Mouse (Mus musculus) neutrophil, adult 5-6 weeks (primary cell): Measurements from ENCODE around the gene Snrnp40. TPM values are rescaled to one million over a fixed set of nuclear protein-coding genes. Genes with fewer than 3 reads are reported as not detected.

Experiments used
- ATAC-seq: fragments of 151-379, 151-347 bp; 2 replicates; pipeline ENCODE4 v1.8.0; 2017; ENCODE audit warnings: mild to moderate bottlenecking, moderate TSS enrichment; ENCODE audit not compliant: insufficient number of reproducible peaks, poor library complexity, low FRiP score, severe bottlenecking; ENCODE audit errors: extremely low read depth
- total RNA-seq: library from RNA; stranded (forward); fragments of 200-1000 nt; gene quantifications from 2 replicates; pipeline ENCODE4 v1.2.3, GENCODE M21; 2017

The Snrnp40 gene
- total RNA-seq, 1 experiment from 2014 or later, result 45.6 TPM

GRCm38 (mm10) chr4:130360238-130360590, 282 bp downstream of the Snrnp40 start:
- ATAC-seq, result peak; percentile 1; the same call in 1 of the 2 replicates

- ATAC-seq, result no peak
Observed at GRCm38 (mm10) chr4:130376675-130377074, 16.7 kb downstream of the Snrnp40 start.

GRCm38 (mm10) chr4:130377500-130377899, 17.6 kb downstream of the Snrnp40 start:
- no peak for ATAC-seq

GRCm38 (mm10) chr4:130379181-130379580, 19.2 kb downstream of the Snrnp40 start:
- no peak for ATAC-seq

GRCm38 (mm10) chr4:130380418-130380817, 20.5 kb downstream of the Snrnp40 start:
- no peak for ATAC-seq

- no peak for ATAC-seq
Observed at GRCm38 (mm10) chr4:130387256-130387655, 27.3 kb downstream of the Snrnp40 start.

- no peak for ATAC-seq
Observed at GRCm38 (mm10) chr4:130389496-130389895, 29.6 kb downstream of the Snrnp40 start.

GRCm38 (mm10) chr4:130389927-130390326, 30.0 kb downstream of the Snrnp40 start:
- no peak for ATAC-seq

- ATAC-seq, result no peak
Observed at GRCm38 (mm10) chr4:130391265-130391664, 31.3 kb downstream of the Snrnp40 start.

Other genes with a start within 250 kb of the Snrnp40 start
- not detected in 2 replicates for gene Hcrtr1, start 220.8 kb upstream of the Snrnp40 start, total RNA-seq
- gene Tinagl1, start 185.0 kb upstream of the Snrnp40 start, total RNA-seq, result 1.2 and 2.5 TPM in 2 replicates
- gene Gm853, start 137.7 kb upstream of the Snrnp40 start, total RNA-seq, result not detected in 2 replicates
- gene Serinc2, start 80.9 kb upstream of the Snrnp40 start, total RNA-seq, result not detected in 2 replicates
- gene Fabp3, start 51.5 kb upstream of the Snrnp40 start, total RNA-seq, result not detected in 2 replicates
- not detected in 2 replicates for gene Gm10570, start 51.5 kb upstream of the Snrnp40 start, total RNA-seq
- 50.0 and 67.0 TPM in 2 replicates for gene Zcchc17, start 189 bp upstream of the Snrnp40 start, total RNA-seq
- not detected in 2 replicates for gene Nkain1, start 214.0 kb downstream of the Snrnp40 start, total RNA-seq